Mouse (Mus musculus): ENCODE measurements at regions not wholly inside any gene's neighbourhood (a gene's known extent, or its start where the extent isn't known, plus 50 kb on each side); places are given as distances from the start of the nearest gene placed in this dataset.

DNA sequence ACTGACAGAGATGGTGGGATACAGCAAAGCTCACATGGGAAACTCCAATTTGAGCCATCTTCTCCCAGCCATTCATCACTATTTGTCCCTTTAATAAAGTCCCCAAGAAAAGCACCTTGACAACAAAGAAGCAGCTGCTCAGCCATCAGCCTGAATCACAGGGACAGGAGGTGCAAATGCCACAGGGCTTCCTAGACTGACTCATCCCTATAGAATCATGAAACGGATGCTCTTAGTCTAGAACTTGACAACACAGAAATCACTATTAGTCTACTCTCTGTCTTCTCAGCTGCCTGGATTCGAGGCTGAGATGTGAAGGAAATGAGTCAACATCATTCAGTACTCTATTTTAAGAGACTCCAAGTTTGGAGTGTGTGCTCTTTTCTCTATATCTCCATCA, 365.4 kb upstream of the Gm10306 start:
- 66% methylated on average over 2 of the region's 2 CpGs for WGBS

DNA sequence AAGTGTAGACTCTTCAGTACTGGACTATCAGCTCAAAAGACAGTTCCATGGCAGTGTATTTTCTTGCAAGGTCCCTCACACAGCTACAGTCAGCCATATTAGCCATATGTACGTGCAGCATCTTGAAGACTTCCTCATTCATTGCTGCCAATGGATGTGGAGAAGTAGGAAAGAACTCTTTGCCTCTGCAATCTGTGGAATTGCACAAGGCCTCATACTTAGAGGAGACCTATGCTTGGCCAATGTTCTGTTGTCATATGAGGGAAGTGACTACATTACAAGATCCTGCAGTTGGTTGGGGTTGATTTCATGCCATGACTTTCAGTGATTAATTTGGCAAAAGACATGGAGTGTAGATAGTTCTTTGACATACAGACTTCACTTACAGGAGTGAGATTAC, 340.1 kb upstream of the Gm10306 start:
- Histone ChIP-seq H3K9ac (replicated peaks) (no peak overlapping the region), H3K36me3 (no peaks in the 10 kb centered on the region), H3K4me2 (no peak overlapping the region), H3K27me3 (replicated peaks) (no peaks in the 10 kb centered on the region), H3K4me3 (replicated peaks) (no peak overlapping the region), H3K9me3 (replicated peaks) (no peaks in the 10 kb centered on the region), H3K4me1 (no peaks in the 10 kb centered on the region), H3K27ac (replicated peaks) (no peak overlapping the region)
- 88% methylated on average over 1 of the region's 1 CpGs for WGBS
- ATAC-seq (ENCODE audit: low FRiP score): no peak

More for the DNA sequence above, 365.4 kb upstream of the Gm10306 start:
- Histone ChIP-seq H3K27ac (replicated peaks) (no peak overlapping the region), H3K9ac (replicated peaks) (no peak overlapping the region), H3K36me3 (no peaks in the 10 kb centered on the region), H3K4me3 (replicated peaks) (no peak overlapping the region), H3K4me2 (no peak overlapping the region), H3K9me3 (replicated peaks) (no peaks in the 10 kb centered on the region), H3K4me1 (no peaks in the 10 kb centered on the region), H3K27me3 (replicated peaks) (no peaks in the 10 kb centered on the region)
- ATAC-seq (ENCODE audit: low FRiP score): no peak

DNA sequence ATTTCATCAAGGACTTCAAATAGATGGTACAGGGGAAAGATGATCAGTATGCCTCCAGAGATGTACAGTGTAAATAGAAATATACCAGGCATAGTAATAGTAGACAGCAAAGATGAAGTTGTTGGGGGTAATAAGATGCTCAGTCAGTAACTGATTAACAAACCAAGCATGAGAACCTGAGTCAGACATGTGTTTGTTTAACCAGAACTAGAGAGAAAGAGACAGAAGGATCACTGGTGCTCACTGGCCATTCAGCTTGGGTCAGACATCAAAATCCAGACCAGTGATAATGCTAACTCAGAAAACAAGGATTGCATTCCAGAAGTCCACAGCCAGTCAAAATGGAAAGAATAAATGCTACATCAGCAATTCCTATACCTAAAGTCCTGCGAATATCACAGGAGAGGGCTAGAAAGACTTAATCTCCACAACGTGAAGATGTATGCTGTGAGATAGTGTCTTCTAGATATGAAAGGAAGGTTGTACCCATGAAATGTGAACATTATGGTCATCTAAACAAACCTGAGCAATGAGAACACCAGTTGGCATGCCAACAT, 320.6 kb upstream of the Gm10306 start:
- 96% methylated on average over 2 of the region's 2 CpGs for WGBS

DNA sequence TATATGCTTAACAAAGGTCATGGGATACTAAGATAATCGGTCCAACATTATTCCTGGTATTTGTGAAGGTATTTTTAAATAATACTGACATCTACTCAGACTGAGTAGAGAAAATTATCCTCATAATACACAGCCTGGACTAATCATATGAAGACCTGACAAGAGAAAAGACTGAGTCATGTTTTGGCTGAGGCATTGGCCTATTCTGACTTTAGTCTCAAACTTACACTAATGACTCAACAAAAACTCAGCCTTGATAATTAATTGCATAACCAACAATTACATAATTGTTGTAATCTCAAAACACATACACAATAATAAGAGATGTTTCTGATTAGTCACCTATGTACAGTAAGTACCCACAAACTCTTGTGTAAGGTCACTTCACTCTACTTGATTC, 300.3 kb upstream of the Gm10306 start:
- Histone ChIP-seq H3K36me3 (no peaks in the 10 kb centered on the region), H3K27ac (replicated peaks) (no peak overlapping the region), H3K27me3 (replicated peaks) (no peaks in the 10 kb centered on the region), H3K4me3 (replicated peaks) (no peak overlapping the region), H3K4me1 (no peaks in the 10 kb centered on the region), H3K9ac (replicated peaks) (no peak overlapping the region), H3K9me3 (replicated peaks) (no peaks in the 10 kb centered on the region), H3K4me2 (no peak overlapping the region)
- no peak for ATAC-seq (ENCODE audit: low FRiP score)
- WGBS: 94% methylated on average over 1 of the region's 1 CpGs

More for the DNA sequence above, 320.6 kb upstream of the Gm10306 start:
- H3K9me3 ChIP-seq (replicated peaks): no peaks in the 10 kb centered on the region
- H3K4me1 ChIP-seq: no peaks in the 10 kb centered on the region
- H3K9ac ChIP-seq (replicated peaks): no peak overlapping the region
- no peak overlapping the region for H3K27ac ChIP-seq (replicated peaks)
- H3K4me2 ChIP-seq: no peak overlapping the region
- ATAC-seq (ENCODE audit: low FRiP score): no peak
- H3K36me3 ChIP-seq: no peaks in the 10 kb centered on the region
- H3K4me3 ChIP-seq (replicated peaks): no peak overlapping the region
- H3K27me3 ChIP-seq (replicated peaks): no peaks in the 10 kb centered on the region

DNA sequence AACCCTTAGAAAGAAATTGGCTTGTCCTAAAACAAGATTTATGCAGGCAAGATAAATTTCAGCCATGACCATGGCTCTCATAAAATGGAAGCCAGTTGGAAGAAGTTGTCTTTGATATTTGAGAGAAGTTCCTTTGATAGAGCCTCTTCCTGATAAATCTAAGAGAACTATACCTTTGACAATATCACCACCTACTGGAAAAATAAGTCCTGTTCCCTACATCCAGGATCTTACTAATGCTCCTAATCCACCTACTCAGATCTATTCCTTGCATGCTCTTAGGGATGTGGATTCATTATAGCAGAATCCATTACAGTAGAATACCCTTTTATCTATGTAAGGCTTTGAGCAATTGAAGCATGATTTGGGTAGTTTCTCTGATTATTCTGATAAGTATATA, 295.2 kb upstream of the Gm10306 start:
- H3K27me3 ChIP-seq (replicated peaks): no peaks in the 10 kb centered on the region
- no peaks in the 10 kb centered on the region for H3K9me3 ChIP-seq (replicated peaks)
- H3K36me3 ChIP-seq: no peaks in the 10 kb centered on the region
- no peak overlapping the region for H3K4me3 ChIP-seq (replicated peaks)
- no peak overlapping the region for H3K4me2 ChIP-seq
- no peak overlapping the region for H3K9ac ChIP-seq (replicated peaks)
- H3K27ac ChIP-seq (replicated peaks): no peak overlapping the region
- no peaks in the 10 kb centered on the region for H3K4me1 ChIP-seq
- ATAC-seq (ENCODE audit: low FRiP score): peak; percentile 41; the same call in 1 of the 2 replicates

DNA sequence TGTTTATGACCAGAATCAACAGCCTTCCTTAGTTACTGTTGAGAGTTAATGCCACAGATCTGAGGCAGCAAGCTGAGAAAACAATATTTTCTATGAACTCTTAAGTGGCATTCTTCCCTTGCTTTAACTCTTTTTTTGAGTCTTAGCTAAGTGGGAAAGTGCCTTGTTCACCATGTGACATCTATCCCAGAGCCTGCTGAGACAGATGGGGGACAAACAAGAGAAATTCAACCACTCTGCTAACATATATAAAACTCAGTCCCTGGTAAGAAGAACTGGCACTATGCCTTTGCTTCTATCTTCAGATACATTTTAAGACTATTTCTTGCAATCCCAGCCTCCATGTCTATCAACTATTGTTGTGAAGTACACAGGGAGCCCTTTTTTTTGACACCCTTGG, 274.6 kb upstream of the Gm10306 start:
- no peak overlapping the region for H3K9ac ChIP-seq (replicated peaks)
- H3K4me3 ChIP-seq (replicated peaks): no peak overlapping the region
- ATAC-seq (ENCODE audit: low FRiP score): no peak
- no peak overlapping the region for H3K4me2 ChIP-seq
- H3K36me3 ChIP-seq: no peaks in the 10 kb centered on the region
- H3K4me1 ChIP-seq: no peaks in the 10 kb centered on the region
- no peak overlapping the region for H3K27ac ChIP-seq (replicated peaks)
- no peaks in the 10 kb centered on the region for H3K9me3 ChIP-seq (replicated peaks)
- no peaks in the 10 kb centered on the region for H3K27me3 ChIP-seq (replicated peaks)

DNA sequence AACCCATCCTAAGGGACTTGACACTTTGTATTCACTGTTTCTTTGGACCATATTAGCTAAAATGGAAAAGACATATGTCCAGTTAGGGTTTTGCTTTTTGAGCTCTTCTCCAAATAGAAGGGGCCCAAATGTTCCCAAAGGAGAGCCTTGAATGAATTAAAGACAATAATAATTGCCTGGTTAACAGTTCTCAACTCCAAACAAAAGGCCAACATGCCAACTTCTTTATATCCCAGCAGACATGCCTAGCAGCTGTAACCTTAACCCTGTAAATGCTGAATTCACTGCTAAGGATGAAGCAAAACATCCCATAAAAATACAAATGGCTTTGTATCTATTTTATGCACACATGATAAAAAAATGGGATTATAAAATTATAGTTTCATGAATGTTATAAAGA, 264.2 kb upstream of the Gm10306 start:
- Histone ChIP-seq H3K4me3 (replicated peaks) (no peak overlapping the region), H3K27ac (replicated peaks) (no peak overlapping the region), H3K9me3 (replicated peaks) (no peaks in the 10 kb centered on the region), H3K9ac (replicated peaks) (no peak overlapping the region), H3K4me1 (no peaks in the 10 kb centered on the region), H3K4me2 (no peak overlapping the region), H3K36me3 (no peaks in the 10 kb centered on the region), H3K27me3 (replicated peaks) (no peaks in the 10 kb centered on the region)
- no peak for ATAC-seq (ENCODE audit: low FRiP score)

DNA sequence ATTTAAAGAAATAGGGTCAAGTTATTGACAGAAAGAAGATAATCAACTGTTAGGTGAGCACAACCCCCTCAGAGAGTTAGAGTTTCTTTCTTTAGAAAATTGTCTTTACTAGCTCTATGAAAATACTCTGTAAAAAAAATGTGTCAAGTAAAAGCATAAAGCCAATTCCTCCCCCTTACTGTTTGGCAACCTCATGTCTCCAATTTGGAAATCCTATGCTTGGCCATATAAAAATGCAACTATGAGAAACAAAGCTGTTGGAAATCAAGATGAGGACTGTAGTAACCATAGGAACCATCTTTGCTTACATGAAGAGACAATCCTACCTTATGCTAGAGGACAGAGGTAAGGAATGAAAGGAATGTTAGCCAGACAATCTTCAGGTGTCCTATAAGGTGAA, 239.0 kb upstream of the Gm10306 start:
- H3K4me2 ChIP-seq: no peak overlapping the region
- no peaks in the 10 kb centered on the region for H3K36me3 ChIP-seq
- no peak overlapping the region for H3K27ac ChIP-seq (replicated peaks)
- no peaks in the 10 kb centered on the region for H3K27me3 ChIP-seq (replicated peaks)
- no peaks in the 10 kb centered on the region for H3K4me1 ChIP-seq
- H3K4me3 ChIP-seq (replicated peaks): no peak overlapping the region
- no peak for ATAC-seq (ENCODE audit: low FRiP score)
- H3K9me3 ChIP-seq (replicated peaks): no peaks in the 10 kb centered on the region
- no peak overlapping the region for H3K9ac ChIP-seq (replicated peaks)

DNA sequence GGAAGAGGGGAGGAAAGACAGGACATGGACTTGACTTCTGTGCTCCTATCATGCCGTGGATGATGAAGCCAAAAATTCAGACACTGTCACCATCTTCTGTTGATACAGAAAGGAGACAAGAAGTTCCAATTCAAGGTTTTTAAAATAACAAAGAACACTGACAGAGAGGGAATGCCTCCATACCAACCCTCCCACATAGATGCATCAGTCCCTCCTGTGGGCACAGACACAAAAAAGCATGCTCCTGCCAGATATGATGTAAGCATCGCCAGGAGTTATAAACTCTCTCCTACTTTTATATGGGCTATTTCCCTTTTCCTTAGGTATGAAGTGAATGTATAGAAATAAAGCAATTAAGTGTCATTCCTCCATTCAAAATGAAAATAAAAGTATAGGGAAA, 229.6 kb upstream of the Gm10306 start:
- WGBS: 86% methylated on average over 2 of the region's 2 CpGs
- no peaks in the 10 kb centered on the region for H3K9me3 ChIP-seq (replicated peaks)
- H3K27me3 ChIP-seq (replicated peaks): no peaks in the 10 kb centered on the region
- H3K4me2 ChIP-seq: no peak overlapping the region
- H3K9ac ChIP-seq (replicated peaks): no peak overlapping the region
- no peak overlapping the region for H3K4me3 ChIP-seq (replicated peaks)
- H3K4me1 ChIP-seq: no peaks in the 10 kb centered on the region
- ATAC-seq (ENCODE audit: low FRiP score): no peak
- H3K27ac ChIP-seq (replicated peaks): no peak overlapping the region
- H3K36me3 ChIP-seq: no peaks in the 10 kb centered on the region

DNA sequence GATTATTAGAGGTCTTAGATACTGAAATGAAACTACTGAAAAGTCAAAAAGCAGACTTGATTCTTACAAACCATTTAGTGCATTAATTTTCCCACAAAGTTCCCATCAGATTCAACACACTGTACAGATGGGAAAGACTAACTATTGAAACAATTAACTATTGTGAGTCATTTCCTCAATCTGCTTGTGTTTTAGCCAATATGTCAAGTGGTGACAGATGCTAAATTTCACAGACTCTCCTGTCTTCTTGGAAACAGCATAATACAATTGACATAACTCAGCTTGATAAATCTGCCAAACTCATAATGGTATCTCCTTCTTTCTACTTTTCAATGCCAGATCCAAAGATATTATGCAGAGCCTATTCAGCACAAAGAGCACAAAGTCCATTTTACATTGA, 213.0 kb upstream of the Gm10306 start:
- ATAC-seq (ENCODE audit: low FRiP score): no peak
- H3K4me1 ChIP-seq: no peaks in the 10 kb centered on the region
- no peaks in the 10 kb centered on the region for H3K36me3 ChIP-seq
- H3K27me3 ChIP-seq (replicated peaks): no peaks in the 10 kb centered on the region
- no peaks in the 10 kb centered on the region for H3K9me3 ChIP-seq (replicated peaks)
- no peak overlapping the region for H3K9ac ChIP-seq (replicated peaks)
- no peak overlapping the region for H3K4me3 ChIP-seq (replicated peaks)
- H3K27ac ChIP-seq (replicated peaks): no peak overlapping the region
- no peak overlapping the region for H3K4me2 ChIP-seq

DNA sequence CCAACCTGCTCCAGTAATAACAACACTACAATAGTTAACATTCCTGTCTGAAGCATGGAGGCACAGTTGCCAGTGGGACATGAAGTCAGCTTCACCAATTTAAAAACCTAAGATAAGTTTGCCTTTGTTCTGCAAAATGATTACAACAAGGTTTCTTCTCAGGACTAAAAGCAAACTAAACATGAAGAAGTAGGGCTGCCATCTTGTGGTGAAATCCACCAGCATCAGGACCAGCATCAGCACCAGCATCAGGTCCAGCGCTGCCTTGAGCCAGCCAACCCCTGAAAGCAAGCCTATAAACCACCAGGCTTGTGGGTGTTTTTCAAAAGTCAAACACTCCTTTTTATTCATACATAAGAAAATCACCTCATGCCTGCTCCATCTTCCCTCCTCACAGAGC, 207.1 kb upstream of the Gm10306 start:
- Histone ChIP-seq H3K27ac (replicated peaks) (no peak overlapping the region), H3K9ac (replicated peaks) (no peak overlapping the region), H3K9me3 (replicated peaks) (no peaks in the 10 kb centered on the region), H3K4me3 (replicated peaks) (no peak overlapping the region), H3K27me3 (replicated peaks) (no peaks in the 10 kb centered on the region), H3K36me3 (no peaks in the 10 kb centered on the region), H3K4me1 (no peaks in the 10 kb centered on the region), H3K4me2 (no peak overlapping the region)
- 62% methylated on average over 1 of the region's 1 CpGs for WGBS
- no peak; the same call in 1 of the 2 replicates for ATAC-seq (ENCODE audit: low FRiP score)

DNA sequence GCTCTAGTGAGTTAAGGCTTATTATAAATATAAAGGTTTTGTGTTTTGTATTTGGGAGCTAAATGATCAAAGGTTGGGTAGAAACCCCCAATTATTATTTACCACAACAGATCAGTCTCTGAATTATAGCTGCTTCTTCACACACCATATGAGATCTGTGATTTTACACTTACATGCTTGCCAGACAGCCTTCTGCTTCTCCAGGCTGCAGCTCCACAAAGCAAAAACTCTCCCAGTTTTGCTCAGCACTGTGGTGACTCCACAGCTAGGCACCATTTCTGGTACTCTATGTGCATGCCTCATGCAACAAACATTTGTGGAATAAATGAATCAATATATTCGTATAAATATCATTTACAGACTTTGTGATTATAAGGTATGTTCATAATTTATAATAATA, 199.4 kb upstream of the Gm10306 start:
- WGBS: 88% methylated on average over 1 of the region's 1 CpGs
- no peak for ATAC-seq (ENCODE audit: low FRiP score)
- H3K36me3 ChIP-seq: no peaks in the 10 kb centered on the region

More for the DNA sequence above, 199.4 kb upstream of the Gm10306 start:
- H3K4me1 ChIP-seq: peaks cover 12% of the 10 kb centered on the region
- H3K4me2 ChIP-seq: no peak overlapping the region
- H3K27ac ChIP-seq (replicated peaks): no peak overlapping the region
- no peaks in the 10 kb centered on the region for H3K9me3 ChIP-seq (replicated peaks)
- no peak overlapping the region for H3K9ac ChIP-seq (replicated peaks)
- H3K27me3 ChIP-seq (replicated peaks): no peaks in the 10 kb centered on the region
- H3K4me3 ChIP-seq (replicated peaks): no peak overlapping the region
